Mouse (Mus musculus): ENCODE results near the gene P3h2. TPM values are rescaled to one million over a fixed set of nuclear protein-coding genes. Genes with fewer than 3 reads are reported as not detected.

Gene P3h2
- polyA plus RNA-seq, 1 experiment from 2014 or later: 4.8 TPM

GRCm38 (mm10) chr16:26088976-26089375, 16.6 kb downstream of the P3h2 start:
- H3K27ac ChIP-seq: no peak overlapping the region
- ATAC-seq (ENCODE audit: insufficient number of reproducible peaks, low FRiP score, low TSS enrichment, low read depth): no peak
- WGBS: 78% methylated on average over 5 of the region's 5 CpGs

GRCm38 (mm10) chr16:26088240-26088639, 17.3 kb downstream of the P3h2 start:
- Histone ChIP-seq H3K4me3 (no peak overlapping the region), H3K27me3 (no peaks in the 10 kb centered on the region), H3K9me3 (no peaks in the 10 kb centered on the region), H3K4me2 (no peak overlapping the region), H3K4me1 (no peaks in the 10 kb centered on the region), H3K36me3 (no peaks in the 10 kb centered on the region), H3K27ac (no peak overlapping the region), H3K9ac (no peak overlapping the region)
- WGBS: 71% methylated on average over 1 of the region's 1 CpGs
- no peak for ATAC-seq (ENCODE audit: insufficient number of reproducible peaks, low FRiP score, low TSS enrichment, low read depth)

More at GRCm38 (mm10) chr16:26088976-26089375, 16.6 kb downstream of the P3h2 start:
- H3K27me3 ChIP-seq: no peaks in the 10 kb centered on the region
- H3K9me3 ChIP-seq: no peaks in the 10 kb centered on the region
- H3K36me3 ChIP-seq: no peaks in the 10 kb centered on the region
- no peaks in the 10 kb centered on the region for H3K4me1 ChIP-seq
- H3K4me2 ChIP-seq: no peak overlapping the region
- H3K4me3 ChIP-seq: no peak overlapping the region
- H3K9ac ChIP-seq: no peak overlapping the region

GRCm38 (mm10) chr16:26086955-26087354, 18.6 kb downstream of the P3h2 start:
- WGBS: 77% methylated on average over 1 of the region's 1 CpGs
- 0 out of 2 replicates have a peak, but pooled peaks cover 2% of the 10 kb centered on the region for H3K4me1 ChIP-seq
- no peak overlapping the region for H3K9ac ChIP-seq
- H3K36me3 ChIP-seq: no peaks in the 10 kb centered on the region
- ATAC-seq (ENCODE audit: insufficient number of reproducible peaks, low FRiP score, low TSS enrichment, low read depth): no peak
- no peaks in the 10 kb centered on the region for H3K27me3 ChIP-seq
- no peaks in the 10 kb centered on the region for H3K9me3 ChIP-seq
- no peak overlapping the region for H3K27ac ChIP-seq
- H3K4me3 ChIP-seq: no peak overlapping the region
- H3K4me2 ChIP-seq: no peak overlapping the region

GRCm38 (mm10) chr16:26085160-26085559, 20.4 kb downstream of the P3h2 start:
- H3K4me1 ChIP-seq: 0 out of 2 replicates have a peak, but pooled peaks cover 2% of the 10 kb centered on the region
- no peaks in the 10 kb centered on the region for H3K9me3 ChIP-seq
- no peaks in the 10 kb centered on the region for H3K27me3 ChIP-seq
- no peak for ATAC-seq (ENCODE audit: insufficient number of reproducible peaks, low FRiP score, low TSS enrichment, low read depth)
- no peak overlapping the region for H3K9ac ChIP-seq
- no peaks in the 10 kb centered on the region for H3K36me3 ChIP-seq
- WGBS: 33% methylated on average over 2 of the region's 2 CpGs
- H3K27ac ChIP-seq: no peak overlapping the region
- no peak overlapping the region for H3K4me2 ChIP-seq
- no peak overlapping the region for H3K4me3 ChIP-seq

GRCm38 (mm10) chr16:26082831-26083230, 22.8 kb downstream of the P3h2 start:
- no peak overlapping the region for H3K4me2 ChIP-seq
- no peak overlapping the region for H3K4me3 ChIP-seq
- H3K9ac ChIP-seq: no peak overlapping the region
- no peak for ATAC-seq (ENCODE audit: insufficient number of reproducible peaks, low FRiP score, low TSS enrichment, low read depth)
- 78% methylated on average over 1 of the region's 1 CpGs for WGBS
- H3K27ac ChIP-seq: no peak overlapping the region
- no peaks in the 10 kb centered on the region for H3K27me3 ChIP-seq
- no peaks in the 10 kb centered on the region for H3K9me3 ChIP-seq
- peaks cover 5% of the 10 kb centered on the region for H3K4me1 ChIP-seq
- H3K36me3 ChIP-seq: no peaks in the 10 kb centered on the region

GRCm38 (mm10) chr16:26082391-26082790, 23.2 kb downstream of the P3h2 start:
- H3K4me2 ChIP-seq: no peak overlapping the region
- H3K4me1 ChIP-seq: peaks cover 8% of the 10 kb centered on the region
- H3K27me3 ChIP-seq: no peaks in the 10 kb centered on the region
- H3K9me3 ChIP-seq: no peaks in the 10 kb centered on the region
- no peak overlapping the region for H3K27ac ChIP-seq
- no peaks in the 10 kb centered on the region for H3K36me3 ChIP-seq
- H3K4me3 ChIP-seq: no peak overlapping the region
- no peak overlapping the region for H3K9ac ChIP-seq
- no peak for ATAC-seq (ENCODE audit: insufficient number of reproducible peaks, low FRiP score, low TSS enrichment, low read depth)

GRCm38 (mm10) chr16:26078923-26079351, 26.6 kb downstream of the P3h2 start:
- H3K9me3 ChIP-seq: no peaks in the 10 kb centered on the region
- H3K9ac ChIP-seq: no peak overlapping the region
- peaks cover 8% of the 10 kb centered on the region for H3K4me1 ChIP-seq
- H3K27me3 ChIP-seq: no peaks in the 10 kb centered on the region
- 18% methylated on average over 7 of the region's 7 CpGs for WGBS
- H3K36me3 ChIP-seq: no peaks in the 10 kb centered on the region
- no peak overlapping the region for H3K4me2 ChIP-seq
- no peak overlapping the region for H3K4me3 ChIP-seq
- ATAC-seq (ENCODE audit: insufficient number of reproducible peaks, low FRiP score, low TSS enrichment, low read depth): no peak
- H3K27ac ChIP-seq: no peak overlapping the region

GRCm38 (mm10) chr16:26078100-26078422, 27.5 kb downstream of the P3h2 start:
- no peak overlapping the region for H3K4me3 ChIP-seq
- H3K9me3 ChIP-seq: no peaks in the 10 kb centered on the region
- H3K4me1 ChIP-seq: peaks cover 8% of the 10 kb centered on the region
- no peaks in the 10 kb centered on the region for H3K36me3 ChIP-seq
- no peaks in the 10 kb centered on the region for H3K27me3 ChIP-seq
- no peak overlapping the region for H3K4me2 ChIP-seq
- ATAC-seq (ENCODE audit: insufficient number of reproducible peaks, low FRiP score, low TSS enrichment, low read depth): no peak
- 33% methylated on average over 2 of the region's 2 CpGs for WGBS
- no peak overlapping the region for H3K27ac ChIP-seq
- no peak overlapping the region for H3K9ac ChIP-seq

- no peak overlapping the region for H3K27ac ChIP-seq
- H3K4me3 ChIP-seq: no peak overlapping the region
- H3K4me2 ChIP-seq: no peak overlapping the region
- no peak overlapping the region for H3K9ac ChIP-seq
- H3K27me3 ChIP-seq: no peaks in the 10 kb centered on the region
- WGBS: 70% methylated on average over 10 of the region's 10 CpGs
- H3K4me1 ChIP-seq: peaks cover 6% of the 10 kb centered on the region
- H3K36me3 ChIP-seq: no peaks in the 10 kb centered on the region
- no peaks in the 10 kb centered on the region for H3K9me3 ChIP-seq
- no peak for ATAC-seq (ENCODE audit: insufficient number of reproducible peaks, low FRiP score, low TSS enrichment, low read depth)
Measured at GRCm38 (mm10) chr16:26077246-26078099, 28.1 kb downstream of the P3h2 start.

GRCm38 (mm10) chr16:26075063-26075462, 30.5 kb downstream of the P3h2 start:
- ATAC-seq (ENCODE audit: insufficient number of reproducible peaks, low FRiP score, low TSS enrichment, low read depth): no peak
- H3K4me3 ChIP-seq: no peak overlapping the region

GRCm38 (mm10) chr16:26070376-26070775, 35.2 kb downstream of the P3h2 start:
- no peak overlapping the region for H3K27ac ChIP-seq
- H3K4me1 ChIP-seq: no peaks in the 10 kb centered on the region
- H3K27me3 ChIP-seq: no peaks in the 10 kb centered on the region
- H3K4me2 ChIP-seq: no peak overlapping the region
- no peak overlapping the region for H3K4me3 ChIP-seq
- no peaks in the 10 kb centered on the region for H3K9me3 ChIP-seq
- WGBS: 80% methylated on average over 3 of the region's 3 CpGs
- no peak overlapping the region for H3K9ac ChIP-seq
- ATAC-seq (ENCODE audit: insufficient number of reproducible peaks, low FRiP score, low TSS enrichment, low read depth): no peak
- H3K36me3 ChIP-seq: no peaks in the 10 kb centered on the region

More at GRCm38 (mm10) chr16:26075063-26075462, 30.5 kb downstream of the P3h2 start:
- Histone ChIP-seq H3K4me1 (peaks cover 5% of the 10 kb centered on the region), H3K27me3 (no peaks in the 10 kb centered on the region), H3K36me3 (no peaks in the 10 kb centered on the region), H3K27ac (no peak overlapping the region), H3K9me3 (no peaks in the 10 kb centered on the region), H3K9ac (no peak overlapping the region), H3K4me2 (no peak overlapping the region)

- Histone ChIP-seq H3K27ac (no peak overlapping the region), H3K36me3 (no peaks in the 10 kb centered on the region), H3K4me1 (no peaks in the 10 kb centered on the region), H3K4me2 (no peak overlapping the region), H3K27me3 (no peaks in the 10 kb centered on the region), H3K4me3 (no peak overlapping the region), H3K9me3 (no peaks in the 10 kb centered on the region), H3K9ac (no peak overlapping the region)
- ATAC-seq (ENCODE audit: insufficient number of reproducible peaks, low FRiP score, low TSS enrichment, low read depth): no peak
- 51% methylated on average over 6 of the region's 6 CpGs for WGBS
Measured at GRCm38 (mm10) chr16:26065060-26065459, 40.5 kb downstream of the P3h2 start.
